Mouse (Mus musculus) lung, postnatal 0 days (tissue): ENCODE results near the gene Nmur1.

Source experiments
- CTCF ChIP-seq: IDR thresholded peaks from 2 replicates; pipeline ENCODE4 v1.5.1; 2016; ENCODE audit warnings: antibody characterized with exemption, mild to moderate bottlenecking
- EP300 ChIP-seq: IDR thresholded peaks from 2 replicates; pipeline ENCODE4 v1.6.1; 2016; ENCODE audit warnings: antibody characterized with exemption, mild to moderate bottlenecking, control low read depth

GRCm38 (mm10) chr1:86347716-86348045 is 78.3 kb downstream of the Nmur1 start:
- TF ChIP-seq CTCF (no peak), EP300 (no peak)
